Mouse (Mus musculus): ENCODE results near the gene Magi1. TPM values are rescaled to one million over a fixed set of nuclear protein-coding genes. Genes with fewer than 3 reads are reported as not detected.

Magi1 gene
- polyA plus RNA-seq, 1 experiment from 2014 or later = 36.2 TPM

DNA sequence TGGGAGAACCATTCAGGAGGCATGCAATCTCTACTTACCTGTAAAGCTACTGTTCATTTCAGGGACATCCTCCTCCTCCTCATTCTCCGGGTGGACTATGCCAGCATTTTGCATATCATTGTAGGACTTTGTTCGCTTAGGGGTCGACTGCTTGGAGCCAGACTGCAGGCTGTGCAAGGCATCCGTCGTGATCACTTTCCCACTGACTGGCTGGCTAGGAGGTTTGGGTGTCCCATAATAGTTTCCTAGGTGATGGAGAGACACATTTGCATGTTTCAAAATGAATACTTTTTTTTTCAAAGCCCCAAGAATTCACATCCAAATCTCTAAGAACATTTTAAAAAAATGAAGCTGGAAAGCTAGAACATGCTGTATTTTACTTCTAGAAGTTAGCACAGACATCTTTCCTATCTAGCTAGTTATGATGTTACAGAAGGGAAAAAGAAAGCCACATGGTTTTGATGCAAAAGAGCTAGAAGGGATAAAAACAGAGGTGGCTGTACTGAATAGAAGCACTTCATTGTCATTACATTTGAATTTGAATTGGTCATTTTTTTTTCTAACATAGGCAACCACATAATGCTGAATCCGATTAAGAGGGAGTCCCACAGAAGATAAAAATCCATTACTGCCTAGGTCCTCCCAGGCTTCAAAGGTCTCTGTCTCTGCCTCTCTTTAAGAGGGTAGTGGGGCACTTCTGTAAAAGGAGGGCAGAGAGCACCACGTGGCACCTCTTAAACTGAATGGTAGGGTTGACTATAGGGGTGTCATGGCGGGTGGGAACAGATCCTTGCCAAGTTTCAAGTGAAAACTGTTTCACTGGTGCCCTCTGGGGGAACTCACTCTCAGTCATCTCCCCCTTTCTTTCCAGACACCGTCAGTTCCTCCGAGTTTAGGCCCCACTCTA, 491.2 kb downstream of the Magi1 start:
- no peak overlapping the region for H3K9ac ChIP-seq (replicated peaks; ENCODE audit: low read depth, low read length)
- peak overlapping the region; percentile 26 for H3K4me3 ChIP-seq (replicated peaks; ENCODE audit: low read length)
- H3K36me3 ChIP-seq (ENCODE audit: control insufficient read depth, insufficient read depth) = no peaks in the 10 kb centered on the region
- H3K4me1 ChIP-seq (replicated peaks; ENCODE audit: control insufficient read depth, insufficient read depth, low read length) = 0 out of 2 replicates have a peak, but pooled peaks cover 7% of the 10 kb centered on the region
- 17% methylated on average over 10 of the region's 10 CpGs for WGBS
- H3K27me3 ChIP-seq (replicated peaks; ENCODE audit: control insufficient read depth, insufficient read depth, low read length) = no peaks in the 10 kb centered on the region
- H3K9me3 ChIP-seq (ENCODE audit: control insufficient read depth, low read length) = no peaks in the 10 kb centered on the region
- ATAC-seq = peak; percentile 91
- H3K4me2 ChIP-seq (ENCODE audit: low read length) = peak overlapping the region; percentile 10
- peak overlapping the region; percentile 61 for H3K27ac ChIP-seq (ENCODE audit: low read length)

DNA sequence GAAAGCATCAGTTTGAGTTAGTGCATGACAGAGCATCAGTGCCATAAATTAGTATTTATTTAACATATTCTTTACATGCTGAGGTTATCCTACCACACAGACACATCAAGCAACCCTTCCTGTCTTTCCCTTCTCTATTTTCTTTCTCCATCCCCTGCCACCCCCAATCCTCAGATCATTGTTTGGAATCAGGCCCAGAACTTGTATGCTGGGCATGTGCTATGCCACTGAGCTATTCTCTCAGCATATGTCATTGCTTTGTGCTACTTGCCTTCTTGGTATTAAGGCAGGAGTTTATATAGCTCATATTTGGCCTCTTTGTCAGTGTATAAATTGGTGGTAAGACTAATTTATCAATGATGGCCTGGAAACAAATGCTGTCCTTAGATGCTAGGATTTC, 494.0 kb downstream of the Magi1 start:
- Histone ChIP-seq H3K4me3 (replicated peaks; ENCODE audit: low read length) (no peak overlapping the region), H3K4me2 (ENCODE audit: low read length) (no peak overlapping the region), H3K36me3 (ENCODE audit: control insufficient read depth, insufficient read depth) (no peaks in the 10 kb centered on the region), H3K4me1 (replicated peaks; ENCODE audit: control insufficient read depth, insufficient read depth, low read length) (peaks cover 7% of the 10 kb centered on the region; the same call in 1 of the 2 replicates), H3K27ac (ENCODE audit: low read length) (no peak overlapping the region), H3K9me3 (ENCODE audit: control insufficient read depth, low read length) (no peaks in the 10 kb centered on the region), H3K9ac (replicated peaks; ENCODE audit: low read depth, low read length) (no peak overlapping the region), H3K27me3 (replicated peaks; ENCODE audit: control insufficient read depth, insufficient read depth, low read length) (no peaks in the 10 kb centered on the region)
- no peak for ATAC-seq

- Histone ChIP-seq H3K27ac (ENCODE audit: low read length) (no peak overlapping the region), H3K4me2 (ENCODE audit: low read length) (no peak overlapping the region), H3K9ac (replicated peaks; ENCODE audit: low read depth, low read length) (no peak overlapping the region), H3K4me3 (replicated peaks; ENCODE audit: low read length) (no peak overlapping the region), H3K4me1 (replicated peaks; ENCODE audit: control insufficient read depth, insufficient read depth, low read length) (peaks cover 4% of the 10 kb centered on the region; the same call in 1 of the 2 replicates), H3K9me3 (ENCODE audit: control insufficient read depth, low read length) (no peaks in the 10 kb centered on the region), H3K27me3 (replicated peaks; ENCODE audit: control insufficient read depth, insufficient read depth, low read length) (no peaks in the 10 kb centered on the region), H3K36me3 (ENCODE audit: control insufficient read depth, insufficient read depth) (no peaks in the 10 kb centered on the region)
- WGBS = 94% methylated on average over 3 of the region's 3 CpGs
- no peak for ATAC-seq
Observed at GRCm38 (mm10) chr6:93787042-93787441, 496.7 kb downstream of the Magi1 start.

GRCm38 (mm10) chr6:93786220-93786619, 497.5 kb downstream of the Magi1 start:
- no peak overlapping the region for H3K4me3 ChIP-seq (replicated peaks; ENCODE audit: low read length)
- H3K27ac ChIP-seq (ENCODE audit: low read length) = no peak overlapping the region
- H3K4me2 ChIP-seq (ENCODE audit: low read length) = no peak overlapping the region
- no peaks in the 10 kb centered on the region for H3K36me3 ChIP-seq (ENCODE audit: control insufficient read depth, insufficient read depth)
- WGBS = 70% methylated on average over 2 of the region's 2 CpGs
- H3K4me1 ChIP-seq (replicated peaks; ENCODE audit: control insufficient read depth, insufficient read depth, low read length) = peaks cover 3% of the 10 kb centered on the region; the same call in 1 of the 2 replicates
- no peaks in the 10 kb centered on the region for H3K27me3 ChIP-seq (replicated peaks; ENCODE audit: control insufficient read depth, insufficient read depth, low read length)
- ATAC-seq = no peak
- no peaks in the 10 kb centered on the region for H3K9me3 ChIP-seq (ENCODE audit: control insufficient read depth, low read length)
- H3K9ac ChIP-seq (replicated peaks; ENCODE audit: low read depth, low read length) = no peak overlapping the region

- no peak overlapping the region for H3K4me3 ChIP-seq (replicated peaks; ENCODE audit: low read length)
- no peak overlapping the region for H3K9ac ChIP-seq (replicated peaks; ENCODE audit: low read depth, low read length)
- H3K27ac ChIP-seq (ENCODE audit: low read length) = peak overlapping the region; percentile 41
- peaks cover 24% of the 10 kb centered on the region for H3K4me1 ChIP-seq (replicated peaks; ENCODE audit: control insufficient read depth, insufficient read depth, low read length)
- WGBS = 11% methylated on average over 4 of the region's 4 CpGs
- peaks cover 4% of the 10 kb centered on the region for H3K36me3 ChIP-seq (ENCODE audit: control insufficient read depth, insufficient read depth)
- H3K9me3 ChIP-seq (ENCODE audit: control insufficient read depth, low read length) = no peaks in the 10 kb centered on the region
- peak; percentile 63 for ATAC-seq
- H3K27me3 ChIP-seq (replicated peaks; ENCODE audit: control insufficient read depth, insufficient read depth, low read length) = no peaks in the 10 kb centered on the region
- peak overlapping the region; percentile 1; the same call in 1 of the 2 replicates for H3K4me2 ChIP-seq (ENCODE audit: low read length)
Observed at GRCm38 (mm10) chr6:93771081-93771480, 512.6 kb downstream of the Magi1 start.

GRCm38 (mm10) chr6:93770283-93771025, 513.3 kb downstream of the Magi1 start:
- Histone ChIP-seq H3K36me3 (ENCODE audit: control insufficient read depth, insufficient read depth) (peaks cover 4% of the 10 kb centered on the region), H3K4me1 (replicated peaks; ENCODE audit: control insufficient read depth, insufficient read depth, low read length) (peaks cover 24% of the 10 kb centered on the region), H3K9me3 (ENCODE audit: control insufficient read depth, low read length) (no peaks in the 10 kb centered on the region), H3K4me3 (replicated peaks; ENCODE audit: low read length) (no peak overlapping the region), H3K27ac (ENCODE audit: low read length) (peak overlapping the region; percentile 18; the same call in 1 of the 2 replicates), H3K4me2 (ENCODE audit: low read length) (peak overlapping the region; percentile 1; the same call in 1 of the 2 replicates), H3K9ac (replicated peaks; ENCODE audit: low read depth, low read length) (no peak overlapping the region), H3K27me3 (replicated peaks; ENCODE audit: control insufficient read depth, insufficient read depth, low read length) (no peaks in the 10 kb centered on the region)
- peak; percentile 65 for ATAC-seq
- WGBS = 27% methylated on average over 5 of the region's 5 CpGs

DNA sequence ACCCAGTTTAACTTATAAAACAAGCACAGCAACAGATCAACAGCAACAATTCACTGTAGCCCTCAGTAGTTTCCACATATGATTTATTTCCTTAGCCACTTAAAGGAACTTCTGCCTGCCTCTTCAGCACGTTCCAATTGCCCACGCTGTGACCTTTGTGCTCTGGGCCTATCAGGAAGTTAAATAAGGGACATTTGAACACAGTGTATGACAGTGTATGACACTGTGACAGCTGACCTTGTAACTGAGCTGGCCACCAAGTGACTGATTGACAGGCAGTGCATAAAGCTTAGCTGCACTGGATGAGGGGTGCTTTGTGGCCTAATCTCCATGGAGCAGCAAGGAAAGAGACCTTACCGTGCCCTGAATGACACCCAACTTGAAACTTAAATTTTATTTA, 525.6 kb downstream of the Magi1 start:
- Histone ChIP-seq H3K36me3 (ENCODE audit: control insufficient read depth, insufficient read depth) (0 out of 2 replicates have a peak, but pooled peaks cover 3% of the 10 kb centered on the region), H3K9ac (replicated peaks; ENCODE audit: low read depth, low read length) (no peak overlapping the region), H3K4me1 (replicated peaks; ENCODE audit: control insufficient read depth, insufficient read depth, low read length) (peaks cover 3% of the 10 kb centered on the region; the same call in 1 of the 2 replicates), H3K9me3 (ENCODE audit: control insufficient read depth, low read length) (no peaks in the 10 kb centered on the region), H3K27ac (ENCODE audit: low read length) (no peak overlapping the region), H3K27me3 (replicated peaks; ENCODE audit: control insufficient read depth, insufficient read depth, low read length) (no peaks in the 10 kb centered on the region), H3K4me2 (ENCODE audit: low read length) (no peak overlapping the region), H3K4me3 (replicated peaks; ENCODE audit: low read length) (no peak overlapping the region)
- no peak for ATAC-seq
- 71% methylated on average over 3 of the region's 3 CpGs for WGBS

DNA sequence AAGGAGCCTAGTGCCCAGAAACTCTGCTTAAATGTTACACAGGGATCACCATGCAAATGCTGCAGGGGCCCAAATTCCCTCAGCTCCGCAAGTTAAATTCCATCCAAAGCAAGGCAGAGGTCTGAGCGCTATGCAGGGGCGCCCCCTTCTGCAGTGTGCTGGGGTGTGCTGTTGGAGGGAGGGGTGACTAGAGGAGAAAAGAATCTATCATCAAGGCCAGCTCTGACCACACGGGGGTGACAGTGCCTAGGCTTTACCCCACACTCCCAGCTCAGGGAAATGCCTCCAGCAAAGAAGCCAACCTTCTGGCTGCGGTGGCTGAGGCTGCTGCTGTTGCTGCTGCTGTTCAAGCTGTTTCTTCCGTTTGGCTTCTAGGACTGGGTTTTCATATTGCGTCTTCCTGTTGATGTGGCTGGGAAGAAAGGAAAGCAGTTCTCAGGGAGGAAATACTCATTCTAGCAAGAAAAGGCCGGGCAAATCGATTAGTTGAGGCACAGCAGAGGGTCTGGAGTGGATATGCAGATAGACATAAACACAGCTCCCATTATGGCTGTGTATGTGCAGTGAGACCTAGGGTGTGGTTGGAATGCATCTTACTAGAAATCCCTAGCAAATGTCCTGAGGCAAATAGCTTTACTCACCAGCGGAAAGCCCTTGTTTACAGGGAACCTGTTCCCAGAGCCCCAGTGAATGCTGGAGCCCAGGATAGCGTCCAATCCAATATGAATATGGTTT, 526.2 kb downstream of the Magi1 start:
- H3K9me3 ChIP-seq (ENCODE audit: control insufficient read depth, low read length) = no peaks in the 10 kb centered on the region
- no peak overlapping the region; the same call in 1 of the 2 replicates for H3K27ac ChIP-seq (ENCODE audit: low read length)
- H3K4me1 ChIP-seq (replicated peaks; ENCODE audit: control insufficient read depth, insufficient read depth, low read length) = peaks cover 3% of the 10 kb centered on the region; the same call in 1 of the 2 replicates
- no peak overlapping the region for H3K9ac ChIP-seq (replicated peaks; ENCODE audit: low read depth, low read length)
- ATAC-seq = peak; percentile 96
- no peak overlapping the region for H3K4me2 ChIP-seq (ENCODE audit: low read length)
- H3K4me3 ChIP-seq (replicated peaks; ENCODE audit: low read length) = no peak overlapping the region
- 0 out of 2 replicates have a peak, but pooled peaks cover 3% of the 10 kb centered on the region for H3K36me3 ChIP-seq (ENCODE audit: control insufficient read depth, insufficient read depth)
- no peaks in the 10 kb centered on the region for H3K27me3 ChIP-seq (replicated peaks; ENCODE audit: control insufficient read depth, insufficient read depth, low read length)
- WGBS = 33% methylated on average over 11 of the region's 11 CpGs

Data from forebrain, embryonic 16.5 days (tissue).